Mouse (Mus musculus) liver, embryonic 11.5 days (tissue): ENCODE results near the gene Mpped2. TPM values are rescaled to one million over a fixed set of nuclear protein-coding genes. Genes with fewer than 3 reads are reported as not detected.

ENCODE experiments used
- ATAC-seq: fragments of 200-750 bp; cut with Nextera tagmentation; replicated peaks from 2 replicates; pipeline ENCODE4 v1.8.0; 2017; ENCODE audit warnings: moderate number of reproducible peaks, mild to moderate bottlenecking, moderate TSS enrichment, moderate library complexity; ENCODE audit not compliant: low FRiP score
- DNase-seq: peaks from one replicate; pipeline ENCODE4 v3.0.0-alpha.2; 2017; ENCODE audit warnings: low spot score
- H3K27ac ChIP-seq: fragments of 300-500 bp; sonication (generic); 2 replicates; pipeline ENCODE4 v1.5.1; 2014; ENCODE audit warnings: mild to moderate bottlenecking, low read depth, low read length, control low read depth
- H3K27me3 ChIP-seq: fragments of 300-500 bp; sonication (generic); replicated peaks from 2 replicates; pipeline ENCODE4 v1.6.1; 2014; ENCODE audit warnings: low read length, mixed read lengths; ENCODE audit not compliant: control insufficient read depth, insufficient read depth
- H3K36me3 ChIP-seq: fragments of 300-500 bp; sonication (generic); 2 replicates; pipeline ENCODE4 v1.6.1; 2014; ENCODE audit warnings: mild to moderate bottlenecking, low read length, moderate library complexity, mixed read lengths; ENCODE audit not compliant: control insufficient read depth, insufficient read depth
- H3K4me1 ChIP-seq: fragments of 300-500 bp; sonication (generic); replicated peaks from 2 replicates; pipeline ENCODE4 v1.6.1; 2014; ENCODE audit warnings: low read length, mixed read lengths; ENCODE audit not compliant: control insufficient read depth, insufficient read depth
- H3K4me2 ChIP-seq: fragments of 300-500 bp; sonication (generic); 2 replicates; pipeline ENCODE4 v1.6.1; 2014; ENCODE audit warnings: mild to moderate bottlenecking, control low read depth, moderate library complexity
- H3K4me3 ChIP-seq: fragments of 300-500 bp; sonication (generic); 2 replicates; pipeline ENCODE4 v1.5.1; 2014; ENCODE audit warnings: low read depth, low read length, control low read depth
- H3K9ac ChIP-seq: fragments of 300-500 bp; sonication (generic); 2 replicates; pipeline ENCODE4 v1.6.1; 2014; ENCODE audit warnings: low read depth, low read length, control low read depth
- H3K9me3 ChIP-seq: fragments of 300-500 bp; sonication (generic); 2 replicates; pipeline ENCODE4 v1.6.1; 2016; ENCODE audit warnings: low read length, inconsistent platforms, mixed read lengths; ENCODE audit not compliant: control insufficient read depth
- WGBS: fragments of 180-500 bp; shearing (Covaris S2); extraction: QIAGEN DNeasy Blood & Tissue Kit; methylation state at CpG from one replicate; pipeline ENCODE4 v1.1.7; 2014; 5-methylcytosine and 5-hydroxymethylcytosine counted together
- polyA plus RNA-seq: library from polyadenylated mRNA; unstranded; fragments of >200 nt; fragmentation: Nextera tagmentation; extraction: Ambion mirVana; gene quantifications from 2 replicates; pipeline ENCODE4 v1.2.1, GENCODE M21; 2014

The Mpped2 gene
- polyA plus RNA-seq, 1 experiment from 2014 or later = 24.7 TPM

- no peaks in the 10 kb centered on the region for H3K9me3 ChIP-seq
- H3K4me2 ChIP-seq = no peak overlapping the region
- H3K9ac ChIP-seq = no peak overlapping the region
- DNase-seq (no peak), ATAC-seq (no peak)
- no peaks in the 10 kb centered on the region for H3K36me3 ChIP-seq
- H3K4me3 ChIP-seq = no peak overlapping the region
- H3K4me1 ChIP-seq = peaks cover 4% of the 10 kb centered on the region; the same call in 1 of the 2 replicates
- 54% methylated on average over 5 of the region's 5 CpGs for WGBS
- H3K27me3 ChIP-seq = no peaks in the 10 kb centered on the region
- peak overlapping the region; percentile 38; the same call in 1 of the 2 replicates for H3K27ac ChIP-seq
Observed at GRCm38 (mm10) chr2:106789694-106790328, 96.7 kb downstream of the Mpped2 start.

- Histone ChIP-seq H3K9me3 (no peaks in the 10 kb centered on the region), H3K27me3 (no peaks in the 10 kb centered on the region), H3K4me2 (no peak overlapping the region), H3K36me3 (no peaks in the 10 kb centered on the region), H3K27ac (peak overlapping the region; percentile 38; the same call in 1 of the 2 replicates), H3K4me3 (no peak overlapping the region), H3K9ac (no peak overlapping the region), H3K4me1 (peaks cover 4% of the 10 kb centered on the region; the same call in 1 of the 2 replicates)
- 56% methylated on average over 3 of the region's 3 CpGs for WGBS
- DNase-seq = no peak
- ATAC-seq = no peak
Observed at GRCm38 (mm10) chr2:106790329-106790701, 97.2 kb downstream of the Mpped2 start.

- H3K4me1 ChIP-seq = 0 out of 2 replicates have a peak, but pooled peaks cover 2% of the 10 kb centered on the region
- H3K36me3 ChIP-seq = no peaks in the 10 kb centered on the region
Observed at GRCm38 (mm10) chr2:106796246-106796645, 103.2 kb downstream of the Mpped2 start.

GRCm38 (mm10) chr2:106797855-106798254 is 104.8 kb downstream of the Mpped2 start:
- H3K9me3 ChIP-seq = no peaks in the 10 kb centered on the region
- no peak overlapping the region for H3K27ac ChIP-seq
- H3K4me2 ChIP-seq = no peak overlapping the region
- H3K36me3 ChIP-seq = no peaks in the 10 kb centered on the region
- 0 out of 2 replicates have a peak, but pooled peaks cover 2% of the 10 kb centered on the region for H3K4me1 ChIP-seq
- DNase-seq = no peak
- no peak overlapping the region for H3K9ac ChIP-seq
- 61% methylated on average over 3 of the region's 3 CpGs for WGBS
- no peak for ATAC-seq
- H3K4me3 ChIP-seq = no peak overlapping the region
- H3K27me3 ChIP-seq = no peaks in the 10 kb centered on the region

More at GRCm38 (mm10) chr2:106796246-106796645, 103.2 kb downstream of the Mpped2 start:
- ATAC-seq (no peak), DNase-seq (no peak)
- WGBS = 48% methylated on average over 7 of the region's 7 CpGs
- Histone ChIP-seq H3K27ac (no peak overlapping the region), H3K4me2 (no peak overlapping the region), H3K9me3 (no peaks in the 10 kb centered on the region), H3K9ac (no peak overlapping the region), H3K4me3 (no peak overlapping the region), H3K27me3 (no peaks in the 10 kb centered on the region)

GRCm38 (mm10) chr2:106798824-106799223 is 105.8 kb downstream of the Mpped2 start:
- H3K36me3 ChIP-seq = no peaks in the 10 kb centered on the region
- no peak overlapping the region for H3K9ac ChIP-seq
- 0 out of 2 replicates have a peak, but pooled peaks cover 2% of the 10 kb centered on the region for H3K4me1 ChIP-seq
- ATAC-seq = no peak
- H3K9me3 ChIP-seq = no peaks in the 10 kb centered on the region
- no peak overlapping the region for H3K4me2 ChIP-seq
- no peak overlapping the region for H3K27ac ChIP-seq
- no peaks in the 10 kb centered on the region for H3K27me3 ChIP-seq
- WGBS = 43% methylated on average over 4 of the region's 4 CpGs
- H3K4me3 ChIP-seq = no peak overlapping the region
- no peak for DNase-seq

- no peak overlapping the region for H3K4me3 ChIP-seq
- H3K4me1 ChIP-seq = no peaks in the 10 kb centered on the region
- H3K9me3 ChIP-seq = no peaks in the 10 kb centered on the region
- H3K4me2 ChIP-seq = no peak overlapping the region
- DNase-seq (no peak), ATAC-seq (no peak)
- no peaks in the 10 kb centered on the region for H3K27me3 ChIP-seq
- WGBS = 85% methylated on average over 3 of the region's 3 CpGs
- no peaks in the 10 kb centered on the region for H3K36me3 ChIP-seq
- H3K27ac ChIP-seq = no peak overlapping the region
- no peak overlapping the region for H3K9ac ChIP-seq
Observed at GRCm38 (mm10) chr2:106815898-106816297, 122.8 kb downstream of the Mpped2 start.

- H3K9ac ChIP-seq = no peak overlapping the region
- no peak overlapping the region for H3K4me3 ChIP-seq
- no peaks in the 10 kb centered on the region for H3K36me3 ChIP-seq
- 71% methylated on average over 8 of the region's 8 CpGs for WGBS
- H3K4me2 ChIP-seq = no peak overlapping the region
- no peaks in the 10 kb centered on the region for H3K9me3 ChIP-seq
- H3K4me1 ChIP-seq = no peaks in the 10 kb centered on the region
- no peak for DNase-seq
- H3K27me3 ChIP-seq = no peaks in the 10 kb centered on the region
- no peak overlapping the region for H3K27ac ChIP-seq
- no peak for ATAC-seq
Observed at GRCm38 (mm10) chr2:106821292-106821691, 128.2 kb downstream of the Mpped2 start.

- Histone ChIP-seq H3K9me3 (no peaks in the 10 kb centered on the region), H3K4me3 (no peak overlapping the region), H3K27ac (no peak overlapping the region), H3K36me3 (no peaks in the 10 kb centered on the region), H3K27me3 (no peaks in the 10 kb centered on the region), H3K4me2 (no peak overlapping the region), H3K4me1 (no peaks in the 10 kb centered on the region), H3K9ac (no peak overlapping the region)
- ATAC-seq (no peak), DNase-seq (no peak)
- 65% methylated on average over 6 of the region's 6 CpGs for WGBS
Observed at GRCm38 (mm10) chr2:106821883-106822282, 128.8 kb downstream of the Mpped2 start.

GRCm38 (mm10) chr2:106822540-106822939 is 129.5 kb downstream of the Mpped2 start:
- Histone ChIP-seq H3K9me3 (no peaks in the 10 kb centered on the region), H3K4me2 (no peak overlapping the region), H3K4me1 (no peaks in the 10 kb centered on the region), H3K36me3 (no peaks in the 10 kb centered on the region), H3K9ac (no peak overlapping the region), H3K27ac (no peak overlapping the region), H3K4me3 (no peak overlapping the region), H3K27me3 (no peaks in the 10 kb centered on the region)
- ATAC-seq = no peak
- 51% methylated on average over 5 of the region's 5 CpGs for WGBS
- DNase-seq = no peak
